Mouse (Mus musculus) C2C12 (cell line): ENCODE data around the gene Vamp3.

Source experiments
- CEBPB ChIP-seq: IDR thresholded peaks from one replicate; pipeline ENCODE4 v1.6.1; 2011; ENCODE audit warnings: low read depth, mild to moderate bottlenecking, control low read depth, moderate library complexity
- CTCF ChIP-seq: IDR thresholded peaks from one replicate; pipeline ENCODE4 v1.5.1; 2011; ENCODE audit not compliant: control insufficient read depth, insufficient read depth, insufficient read length
- FOSL1 ChIP-seq: IDR thresholded peaks from one replicate; pipeline ENCODE4 v1.8.0; 2011; ENCODE audit warnings: mild to moderate bottlenecking, low read length; ENCODE audit not compliant: poor library complexity, insufficient read depth, severe bottlenecking
- MAX ChIP-seq: IDR thresholded peaks from one replicate; pipeline ENCODE4 v1.6.1; 2011; ENCODE audit warnings: mild to moderate bottlenecking, control low read depth
- MYOD1 ChIP-seq: IDR thresholded peaks from one replicate; pipeline ENCODE4 v1.6.1; 2011; ENCODE audit warnings: low read depth; ENCODE audit not compliant: control insufficient read depth, insufficient read length
- MYOG ChIP-seq: IDR thresholded peaks from one replicate; pipeline ENCODE4 v1.6.1; 2011; ENCODE audit not compliant: control insufficient read depth, insufficient read length; ENCODE audit errors: extremely low read depth
- USF1 ChIP-seq: IDR thresholded peaks from one replicate; pipeline ENCODE4 v1.6.1; 2011; ENCODE audit warnings: low read depth, mild to moderate bottlenecking, control low read depth, moderate library complexity

DNA sequence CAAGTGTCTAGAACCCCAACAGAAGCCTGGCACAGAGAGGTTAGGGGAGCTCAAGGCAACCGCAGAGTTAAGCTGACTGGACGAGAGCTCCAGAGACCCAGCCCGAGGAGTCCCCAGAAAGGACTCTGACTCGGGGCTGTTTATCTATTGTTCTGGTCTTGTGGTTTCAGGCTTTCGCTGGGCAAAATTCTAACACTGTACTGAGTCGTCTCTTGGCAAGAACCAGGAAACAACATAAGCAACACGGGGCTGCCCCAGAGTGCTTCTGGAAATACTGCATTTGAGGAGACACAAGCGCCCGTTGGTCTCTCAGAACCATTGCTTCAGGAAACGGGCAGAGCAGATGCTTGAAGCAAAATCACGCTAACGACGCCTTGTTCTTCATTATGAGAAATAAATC, 56.4 kb downstream of the Vamp3 start:
- TF ChIP-seq USF1 (no peak), CTCF (no peak), CEBPB (no peak), MAX (no peak), MYOD1 (no peak), MYOG (no peak), FOSL1 (no peak)
